Mouse (Mus musculus) embryo, embryonic 11 days (tissue): Measurements from ENCODE around the gene Rab1a.
"Not testable (repeated sequence)": the region's sequence is repeated elsewhere in the genome, so short reads cannot be mapped to it uniquely, and the experiment has no call there.

Experiments used
- DNase-seq: peaks from one replicate; pipeline ENCODE4 v3.0.0-alpha.2; 2015

The Rab1a gene

DNA sequence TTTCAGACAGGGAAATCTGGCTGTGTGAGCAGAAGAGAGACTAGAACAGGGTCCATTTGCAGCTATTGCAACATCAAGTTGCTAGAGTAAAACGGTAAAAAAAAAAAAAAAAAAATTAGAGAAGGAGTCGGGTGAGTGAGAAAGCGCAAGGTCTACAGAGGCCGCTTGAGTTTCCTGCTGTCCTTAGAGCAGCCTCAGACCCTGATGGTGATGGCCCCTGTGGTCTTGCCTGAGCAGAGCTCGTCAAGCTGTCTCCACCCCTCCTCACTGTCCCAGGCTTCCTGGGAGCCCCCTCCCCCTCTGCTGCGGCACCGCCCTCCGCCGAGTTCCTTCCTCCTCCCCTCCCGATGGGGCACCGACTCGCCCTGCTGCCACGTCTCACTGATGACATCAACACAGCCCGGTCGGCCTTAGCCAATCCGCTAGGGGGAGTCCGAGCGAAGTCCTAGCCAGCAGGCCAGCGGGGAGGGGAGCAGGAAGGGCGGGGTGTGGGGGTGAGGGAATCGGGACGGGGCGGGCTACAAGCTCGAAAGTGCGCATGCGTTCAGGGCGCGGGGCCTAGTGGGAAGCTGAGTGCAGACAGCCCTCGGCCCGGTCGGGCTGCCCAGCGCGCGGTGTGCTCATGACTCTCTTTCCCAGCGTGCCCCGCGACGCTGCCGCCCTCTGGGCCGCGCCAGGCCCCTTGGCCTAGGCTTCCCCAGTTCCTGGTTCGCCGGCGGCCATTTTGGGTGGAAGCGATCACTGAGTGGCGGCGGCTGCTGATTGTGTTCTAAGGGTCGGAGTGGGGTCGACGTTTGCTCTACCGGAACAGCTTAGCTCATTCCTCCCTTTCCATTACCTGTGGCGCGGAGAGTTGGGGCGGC is at the start of gene Rab1a:
Gene Rab1a (plus strand): TSS at position 720 of the 863 bp plus-strand sequence.
- peak; percentile 100 for DNase-seq

GRCm38 (mm10) chr11:20152107-20152901 is 48.9 kb upstream of the Rab1a start:
- DNase-seq: no peak

- DNase-seq: not testable (repeated sequence)
These were observed 47.7 kb upstream of the Rab1a start for GRCm38 (mm10) chr11:20153542-20153941.

DNA sequence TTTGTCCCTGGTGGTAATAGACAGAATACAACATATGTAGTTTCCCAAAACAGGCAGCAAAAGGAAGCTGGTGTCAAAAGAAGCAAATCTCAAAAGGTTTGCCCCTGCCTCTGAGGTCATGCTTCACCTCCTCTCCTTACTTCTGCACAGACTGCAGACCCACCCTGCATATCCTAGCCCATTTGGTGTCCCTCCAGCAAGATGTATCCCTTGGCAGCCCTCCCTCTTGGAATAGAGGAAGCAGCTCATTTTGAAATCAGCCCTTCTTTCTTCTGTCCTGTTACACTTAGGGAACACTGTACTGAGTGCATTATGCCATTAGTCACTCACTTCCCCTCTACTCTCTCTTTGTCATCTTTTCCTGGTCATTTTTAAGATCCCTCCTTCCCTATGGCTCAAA is 42.4 kb upstream of the Rab1a start:
- DNase-seq: no peak

GRCm38 (mm10) chr11:20164979-20165867 is 36.0 kb upstream of the Rab1a start:
- no peak for DNase-seq

- no peak for DNase-seq
These were observed 35.2 kb upstream of the Rab1a start for GRCm38 (mm10) chr11:20165991-20166390.

DNA sequence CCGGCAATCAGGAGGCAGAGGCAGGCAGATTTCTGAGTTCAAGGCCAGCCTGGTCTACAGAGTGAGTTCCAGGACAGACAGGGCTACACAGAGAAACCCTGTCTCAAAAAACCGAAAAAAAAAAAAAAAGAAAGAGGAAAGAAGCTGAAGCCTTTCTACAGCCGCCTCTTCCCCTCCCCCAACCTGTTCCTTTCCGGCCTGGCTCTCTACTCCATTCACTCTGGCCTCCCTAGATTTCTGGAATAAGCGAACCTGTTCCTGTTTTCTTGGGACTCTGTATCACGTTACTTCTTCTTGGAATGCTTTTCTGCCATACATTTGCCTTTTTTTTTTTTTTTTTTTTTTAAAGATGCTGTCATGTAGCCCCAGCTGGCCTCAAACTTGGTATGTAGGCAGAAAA is 34.8 kb upstream of the Rab1a start:
- not testable (repeated sequence) for DNase-seq

DNA sequence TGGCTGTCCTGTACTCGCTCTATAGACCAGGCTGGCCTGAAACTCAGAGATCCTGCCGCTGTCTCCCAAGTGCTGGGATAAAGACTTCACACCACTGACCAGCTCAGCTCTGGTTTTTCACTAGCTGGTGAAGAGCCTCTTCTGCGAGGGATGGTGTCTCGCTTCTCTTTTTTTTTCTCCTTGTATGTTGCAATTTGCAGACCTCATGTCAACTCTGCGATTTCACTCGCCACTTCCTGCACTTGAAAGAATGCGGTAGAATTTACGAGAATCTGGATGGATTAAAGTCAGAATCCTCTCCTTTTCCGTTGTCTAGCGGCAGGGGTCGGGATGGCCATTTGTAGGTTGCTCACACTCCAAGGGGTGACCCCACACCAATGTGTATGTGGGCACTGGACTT is 32.3 kb upstream of the Rab1a start:
- DNase-seq: no peak

DNA sequence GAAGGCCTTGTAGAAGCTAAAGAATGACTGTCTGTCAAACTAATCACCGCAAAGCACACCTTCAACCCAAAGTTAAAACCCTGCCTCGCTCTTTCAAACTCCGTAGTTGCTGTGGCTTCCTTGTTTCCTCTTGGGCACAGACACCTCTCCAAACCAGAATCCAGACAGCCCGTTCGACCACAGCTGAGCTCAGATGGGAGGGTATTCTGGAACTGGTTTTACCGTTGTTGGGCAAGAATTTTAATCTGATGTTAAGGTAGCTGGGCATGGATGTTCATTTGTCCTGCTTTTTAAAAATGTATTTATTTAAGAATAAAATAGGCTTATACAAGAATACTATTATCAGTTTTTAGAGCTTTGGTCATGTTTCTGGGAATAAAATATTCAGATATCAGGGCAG is 14.0 kb upstream of the Rab1a start:
- DNase-seq: no peak

DNA sequence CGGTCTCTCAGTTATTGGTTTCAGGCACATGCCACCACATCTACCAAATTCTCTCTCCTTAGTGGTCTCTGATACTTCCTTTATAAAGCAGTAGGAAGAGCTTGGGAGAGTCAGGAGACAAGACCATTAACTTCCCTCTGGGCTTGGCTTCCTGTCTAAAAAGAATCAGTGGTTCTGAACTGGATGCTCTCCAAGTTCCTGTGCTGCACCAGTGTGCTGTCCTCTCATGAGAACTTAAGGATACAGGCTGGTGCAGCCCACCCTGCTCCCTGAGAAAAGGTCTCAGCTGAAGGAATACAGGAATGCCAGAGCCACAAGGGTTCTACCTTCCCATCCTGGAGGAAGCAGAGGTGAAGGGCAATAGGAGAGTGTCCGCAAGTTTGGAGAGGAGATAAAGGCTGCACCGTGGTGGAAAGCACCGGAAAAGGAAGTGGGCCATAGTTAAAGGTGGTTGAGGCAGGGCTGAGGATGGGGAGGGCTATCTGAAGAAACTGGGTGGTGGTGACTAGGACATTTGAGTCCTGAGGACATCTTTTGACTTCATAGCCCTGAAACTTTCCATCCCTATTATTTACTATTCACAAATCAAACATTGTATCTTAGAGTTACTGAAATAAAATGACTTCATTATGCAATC is 8.0 kb upstream of the Rab1a start:
- DNase-seq: no peak

- DNase-seq: peak; percentile 61
These were observed 449 bp downstream of the Rab1a start for GRCm38 (mm10) chr11:20201661-20202101.

- DNase-seq: no peak
These were observed 1.2 kb downstream of the Rab1a start for GRCm38 (mm10) chr11:20202299-20203011.

DNA sequence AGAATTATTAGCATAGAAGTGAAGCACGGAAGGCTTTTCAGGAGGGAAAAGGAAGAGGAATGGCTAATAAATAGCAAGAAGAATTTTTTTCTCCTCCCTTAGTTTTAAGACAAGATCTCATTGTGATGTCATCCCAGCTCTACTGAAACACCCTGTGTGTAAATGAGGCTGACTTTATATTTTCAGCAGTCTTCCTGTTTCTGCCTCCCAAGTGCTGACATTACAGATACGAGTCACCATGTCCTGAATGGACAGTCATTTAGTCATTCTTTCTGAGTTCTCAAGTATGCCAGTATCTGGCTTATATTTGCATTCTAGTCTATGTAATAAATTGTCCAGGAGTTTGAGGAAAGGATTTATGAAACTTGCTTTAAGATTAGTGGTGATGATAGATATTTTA is 3.1 kb downstream of the Rab1a start:
- DNase-seq: no peak

- DNase-seq: no peak
These were observed 3.7 kb downstream of the Rab1a start for GRCm38 (mm10) chr11:20204870-20205446.

DNA sequence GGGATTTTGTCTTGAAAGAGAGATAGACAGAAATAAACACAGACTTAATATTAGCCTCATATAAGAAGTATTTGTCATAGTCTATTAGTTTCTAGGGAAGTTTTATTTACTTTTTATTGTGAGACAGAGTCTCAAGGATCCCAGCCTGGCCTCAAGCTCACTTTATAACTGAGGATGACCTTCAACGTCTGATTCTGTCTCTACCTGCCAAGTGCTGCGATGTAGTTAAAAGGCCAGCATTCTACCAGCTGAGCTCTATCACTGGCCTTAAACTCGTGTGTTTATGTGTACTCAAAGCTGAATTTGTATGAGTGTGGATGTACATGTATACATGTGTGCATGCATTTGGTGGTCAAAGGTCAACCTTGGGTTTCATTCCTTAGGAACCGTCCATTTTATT is 4.3 kb downstream of the Rab1a start:
- DNase-seq: no peak

DNA sequence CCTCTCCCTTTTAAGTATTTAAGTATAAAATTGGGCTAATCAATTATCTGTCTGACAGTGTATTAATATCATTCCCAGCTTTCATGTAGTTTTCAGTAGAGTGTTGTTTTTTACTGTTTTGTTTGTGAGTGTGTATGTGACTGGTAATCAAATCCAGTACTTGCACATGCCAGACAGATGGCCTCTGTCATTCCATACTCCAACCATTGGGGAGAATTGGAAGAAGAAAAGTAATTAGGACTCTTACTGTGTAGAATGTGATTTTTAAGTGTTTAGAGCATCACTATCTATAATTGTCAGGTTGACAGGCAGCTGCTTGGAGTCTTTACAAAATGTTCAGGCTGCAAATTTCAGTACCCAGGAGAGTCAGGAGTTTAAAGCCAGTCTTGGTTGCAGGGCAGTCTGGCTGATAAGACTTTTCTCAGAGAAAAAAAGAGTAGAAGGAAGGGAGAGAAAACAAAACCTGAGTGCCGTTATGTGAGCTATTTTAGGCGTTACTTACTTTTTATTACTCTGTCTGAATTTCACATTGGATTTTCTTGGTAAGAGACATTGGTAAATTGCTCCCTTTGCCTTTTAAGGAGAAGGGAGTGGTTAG is 5.5 kb downstream of the Rab1a start:
- no peak for DNase-seq

DNA sequence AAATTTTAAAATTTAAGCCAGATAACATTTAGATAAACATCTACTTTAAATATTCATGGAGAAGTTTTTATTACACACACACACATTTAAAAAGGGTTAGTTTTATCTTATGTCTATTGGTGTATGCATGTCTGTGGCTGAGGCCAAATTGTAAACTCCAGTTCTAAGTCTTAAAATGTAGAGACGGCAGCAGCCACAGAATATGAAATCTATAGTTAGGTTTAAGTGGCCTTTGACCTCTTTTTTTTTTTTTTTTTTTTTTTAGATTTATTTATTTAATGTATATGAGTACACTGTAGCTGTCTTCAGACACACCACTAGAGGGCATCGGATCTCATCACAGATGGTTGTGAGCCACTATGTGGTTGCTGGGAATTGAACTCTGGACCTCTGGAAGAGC is 6.4 kb downstream of the Rab1a start:
- no peak for DNase-seq

- no peak for DNase-seq
These were observed 10.6 kb downstream of the Rab1a start for GRCm38 (mm10) chr11:20211838-20212237.

DNA sequence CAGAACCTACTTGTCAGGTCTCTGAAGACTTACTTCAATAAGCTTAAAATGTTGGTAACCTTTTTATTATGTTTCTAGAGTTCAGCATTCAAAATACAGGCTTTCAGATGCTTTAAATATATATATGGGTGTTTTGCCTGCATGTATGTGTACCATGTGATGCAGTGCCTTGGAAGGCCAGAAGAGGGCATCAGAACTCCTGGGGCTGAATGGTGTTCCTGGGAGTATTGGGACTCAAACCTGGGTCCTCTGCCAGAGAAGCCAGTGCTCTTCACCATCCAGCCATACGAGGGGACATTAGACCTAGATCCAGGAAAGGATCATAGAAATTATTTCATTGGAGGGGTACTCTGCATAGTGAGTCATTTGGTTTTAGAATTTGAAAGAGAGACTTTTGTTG is 13.5 kb downstream of the Rab1a start:
- DNase-seq: no peak

GRCm38 (mm10) chr11:20216415-20216814 is 15.2 kb downstream of the Rab1a start:
- no peak for DNase-seq

DNA sequence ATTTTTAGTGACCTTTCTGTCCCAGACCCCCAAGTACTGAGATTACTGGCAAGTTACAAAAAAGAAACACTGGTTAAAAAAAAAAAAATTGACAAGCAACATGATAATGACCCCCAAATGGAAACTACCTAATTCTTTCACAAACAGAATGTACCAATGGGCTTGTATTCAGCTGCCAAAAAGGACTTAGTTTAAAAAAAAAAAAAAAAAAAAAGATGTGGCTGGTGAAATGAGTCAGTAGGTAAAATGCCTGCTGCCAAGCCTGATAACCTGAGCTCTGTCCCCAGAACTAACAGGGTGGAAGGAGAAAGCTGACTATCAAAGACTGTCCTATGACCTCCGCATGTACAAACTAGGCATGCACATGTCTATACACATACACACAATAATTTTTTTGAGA is 16.0 kb downstream of the Rab1a start:
- no peak for DNase-seq
